Mouse (Mus musculus) spleen, adult 2 months (tissue): ENCODE measurements around the gene Drc1.

Experiments
- CTCF ChIP-seq: fragments of 200-500 bp; IDR thresholded peaks from 2 replicates; pipeline ENCODE4 v1.5.1; 2011; ENCODE audit warnings: mild to moderate bottlenecking, inconsistent platforms; ENCODE audit not compliant: insufficient read depth, insufficient read length, insufficient replicate concordance; ENCODE audit errors: extremely low read depth
- POLR2A ChIP-seq: fragments of 200-500 bp; IDR thresholded peaks from 2 replicates; pipeline ENCODE4 v1.6.1; 2011; ENCODE audit warnings: low read depth, low read length, inconsistent platforms

DNA sequence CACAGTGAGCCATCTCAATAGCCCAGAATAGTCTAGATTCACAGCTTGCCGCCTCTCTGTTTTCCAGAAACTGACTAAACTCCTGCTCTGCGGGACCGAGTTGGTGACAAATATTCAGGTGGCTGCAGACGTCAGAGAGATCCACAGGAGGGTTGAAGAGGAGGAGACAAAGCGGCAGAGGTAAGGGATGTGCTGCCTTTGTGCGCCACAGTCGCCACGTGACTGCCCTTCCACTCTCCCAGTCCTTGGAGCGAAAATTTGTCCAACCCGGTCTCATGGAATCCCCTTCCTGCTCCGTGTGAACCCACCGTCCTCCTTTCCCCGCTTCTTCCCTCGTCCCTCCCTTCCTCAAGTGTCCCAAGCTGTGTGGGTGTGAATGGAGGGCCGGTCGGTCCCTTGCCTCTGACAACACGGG, 61.4 kb downstream of the Drc1 start:
- no peak for TF ChIP-seq CTCF
- TF ChIP-seq POLR2A: no peak
